Mouse (Mus musculus) spleen, adult 2 months (tissue): ENCODE data around the gene Rpusd1.
A peak's percentile ranks its signal among the peaks of the same experiment; 100 is the strongest.

Source experiments
- CTCF ChIP-seq: fragments of 200-500 bp; IDR thresholded peaks from 2 replicates; pipeline ENCODE4 v1.5.1; 2011; ENCODE audit warnings: mild to moderate bottlenecking, inconsistent platforms; ENCODE audit not compliant: insufficient read depth, insufficient read length, insufficient replicate concordance; ENCODE audit errors: extremely low read depth
- POLR2A ChIP-seq: fragments of 200-500 bp; IDR thresholded peaks from 2 replicates; pipeline ENCODE4 v1.6.1; 2011; ENCODE audit warnings: low read depth, low read length, inconsistent platforms

GRCm38 (mm10) chr17:25732082-25732481, 4.6 kb downstream of the Rpusd1 start:
- TF ChIP-seq CTCF: peak; percentile 86; the same call in 1 of the 2 replicates
- TF ChIP-seq POLR2A: no peak
